Mouse (Mus musculus) embryonic facial prominence, embryonic 14.5 days (tissue): Measurements from ENCODE around the gene Denr. TPM values are rescaled to one million over a fixed set of nuclear protein-coding genes. Genes with fewer than 3 reads are reported as not detected.

ENCODE experiments used
- ATAC-seq: fragments of 200-750 bp; cut with Nextera tagmentation; 2 replicates; pipeline ENCODE4 v1.8.0; 2017; ENCODE audit warnings: low read depth, moderate number of reproducible peaks, moderate TSS enrichment
- DNase-seq: peaks from one replicate; pipeline ENCODE4 v3.0.0-alpha.2; 2015; ENCODE audit warnings: low spot score
- H3K27ac ChIP-seq: fragments of 300-500 bp; sonication (generic); replicated peaks from 2 replicates; pipeline ENCODE4 v1.5.1; 2014; ENCODE audit warnings: low read depth, mild to moderate bottlenecking, low read length, moderate library complexity
- H3K27me3 ChIP-seq: fragments of 300-500 bp; sonication (generic); replicated peaks from 2 replicates; pipeline ENCODE4 v1.6.1; 2014; ENCODE audit warnings: low read length; ENCODE audit not compliant: control insufficient read depth, insufficient read depth
- H3K36me3 ChIP-seq: fragments of 300-500 bp; sonication (generic); 2 replicates; pipeline ENCODE4 v1.6.1; 2014; ENCODE audit warnings: low read length, mixed read lengths; ENCODE audit not compliant: control insufficient read depth, insufficient read depth
- H3K4me1 ChIP-seq: fragments of 300-500 bp; sonication (generic); 2 replicates; pipeline ENCODE4 v1.6.1; 2014; ENCODE audit warnings: antibody characterized with exemption, low read length; ENCODE audit not compliant: control insufficient read depth, insufficient read depth
- H3K4me2 ChIP-seq: fragments of 300-500 bp; sonication (generic); 2 replicates; pipeline ENCODE4 v1.6.1; 2014; ENCODE audit warnings: low read depth, mild to moderate bottlenecking, low read length, moderate library complexity, mixed read lengths
- H3K4me3 ChIP-seq: fragments of 300-500 bp; sonication (generic); 2 replicates; pipeline ENCODE4 v1.5.1; 2014; ENCODE audit warnings: low read depth, mild to moderate bottlenecking, low read length
- H3K9ac ChIP-seq: fragments of 300-500 bp; sonication (generic); 2 replicates; pipeline ENCODE4 v1.6.1; 2014; ENCODE audit warnings: low read depth, mild to moderate bottlenecking, low read length, moderate library complexity, mixed read lengths
- H3K9me3 ChIP-seq: fragments of 300-500 bp; sonication (generic); 2 replicates; pipeline ENCODE4 v1.6.1; 2016; ENCODE audit warnings: low read length; ENCODE audit not compliant: control insufficient read depth
- WGBS: fragments of 180-500 bp; shearing (Covaris S2); extraction: QIAGEN DNeasy Blood & Tissue Kit; methylation state at CpG from one replicate; pipeline ENCODE4 v1.1.7; 2014; 5-methylcytosine and 5-hydroxymethylcytosine counted together
- polyA plus RNA-seq: library from polyadenylated mRNA; unstranded; fragments of >200 nt; fragmentation: Nextera tagmentation; extraction: Ambion mirVana; gene quantifications from 2 replicates; pipeline ENCODE4 v1.2.1, GENCODE M21; 2014

Gene Denr
- polyA plus RNA-seq, 1 experiment from 2014 or later = 107 TPM

DNA sequence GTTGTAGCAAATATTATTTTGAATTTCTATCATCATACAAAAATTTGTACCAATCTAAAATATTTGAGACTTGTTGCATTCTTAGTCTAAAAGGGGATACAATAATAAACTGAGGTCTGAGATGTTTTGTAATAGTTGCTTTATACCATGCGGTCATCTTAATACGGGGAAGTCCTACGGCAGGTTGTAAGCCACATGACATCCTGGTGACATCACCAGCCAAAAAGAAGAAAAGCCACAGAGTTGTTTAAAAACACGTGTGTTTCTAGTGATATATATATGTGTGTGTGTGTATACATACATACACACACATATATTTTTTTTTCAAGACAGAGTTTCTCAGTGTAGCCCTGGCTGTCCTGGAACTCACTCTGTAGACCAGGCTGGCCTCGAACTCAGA lies 13.5 kb upstream of the Denr start:
- WGBS = 90% methylated on average over 5 of the region's 5 CpGs
- H3K4me2 ChIP-seq = no peak overlapping the region
- no peak for ATAC-seq
- no peak overlapping the region for H3K4me3 ChIP-seq
- H3K4me1 ChIP-seq = 0 out of 2 replicates have a peak, but pooled peaks cover 3% of the 10 kb centered on the region
- no peaks in the 10 kb centered on the region for H3K27me3 ChIP-seq
- no peaks in the 10 kb centered on the region for H3K9me3 ChIP-seq
- no peak for DNase-seq
- no peak overlapping the region for H3K27ac ChIP-seq
- no peaks in the 10 kb centered on the region for H3K36me3 ChIP-seq
- H3K9ac ChIP-seq = no peak overlapping the region

DNA sequence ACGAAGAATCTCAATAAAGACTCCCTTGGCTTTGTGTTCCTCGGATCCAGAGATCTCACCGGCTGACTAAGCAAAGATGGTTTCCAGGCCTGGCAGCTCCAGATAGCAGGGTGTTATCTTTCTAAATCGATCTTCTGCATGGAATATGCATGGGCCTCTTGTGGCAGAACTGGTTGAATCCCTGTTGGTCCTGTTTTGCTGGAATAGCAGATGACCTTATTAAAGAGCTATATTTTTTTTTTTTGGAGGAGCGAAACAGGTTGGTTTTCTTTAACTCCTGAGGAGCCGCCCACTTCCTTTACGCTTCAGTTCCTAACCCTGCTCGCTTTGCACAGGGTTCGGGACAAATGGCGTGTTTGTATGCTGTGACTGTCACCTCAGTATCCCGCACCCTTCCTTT lies 10.6 kb upstream of the Denr start:
- Histone ChIP-seq H3K4me1 (0 out of 2 replicates have a peak, but pooled peaks cover 3% of the 10 kb centered on the region), H3K4me3 (no peak overlapping the region), H3K9ac (no peak overlapping the region), H3K36me3 (no peaks in the 10 kb centered on the region), H3K4me2 (no peak overlapping the region), H3K9me3 (no peaks in the 10 kb centered on the region), H3K27me3 (no peaks in the 10 kb centered on the region), H3K27ac (peak overlapping the region; percentile 48)
- WGBS = 72% methylated on average over 11 of the region's 11 CpGs
- DNase-seq (peak; percentile 62), ATAC-seq (0 out of 2 replicates have a peak, but pooled peaks have one; percentile 53)

- 80% methylated on average over 13 of the region's 13 CpGs for WGBS
- H3K4me1 ChIP-seq = 0 out of 2 replicates have a peak, but pooled peaks cover 3% of the 10 kb centered on the region
- DNase-seq (peak; percentile 29), ATAC-seq (no peak)
- no peaks in the 10 kb centered on the region for H3K27me3 ChIP-seq
- no peak overlapping the region for H3K4me2 ChIP-seq
- H3K4me3 ChIP-seq = no peak overlapping the region
- no peak overlapping the region for H3K27ac ChIP-seq
- H3K9me3 ChIP-seq = no peaks in the 10 kb centered on the region
- no peaks in the 10 kb centered on the region for H3K36me3 ChIP-seq
- H3K9ac ChIP-seq = no peak overlapping the region
Measured at GRCm38 (mm10) chr5:123897352-123897751, 9.6 kb upstream of the Denr start.

DNA sequence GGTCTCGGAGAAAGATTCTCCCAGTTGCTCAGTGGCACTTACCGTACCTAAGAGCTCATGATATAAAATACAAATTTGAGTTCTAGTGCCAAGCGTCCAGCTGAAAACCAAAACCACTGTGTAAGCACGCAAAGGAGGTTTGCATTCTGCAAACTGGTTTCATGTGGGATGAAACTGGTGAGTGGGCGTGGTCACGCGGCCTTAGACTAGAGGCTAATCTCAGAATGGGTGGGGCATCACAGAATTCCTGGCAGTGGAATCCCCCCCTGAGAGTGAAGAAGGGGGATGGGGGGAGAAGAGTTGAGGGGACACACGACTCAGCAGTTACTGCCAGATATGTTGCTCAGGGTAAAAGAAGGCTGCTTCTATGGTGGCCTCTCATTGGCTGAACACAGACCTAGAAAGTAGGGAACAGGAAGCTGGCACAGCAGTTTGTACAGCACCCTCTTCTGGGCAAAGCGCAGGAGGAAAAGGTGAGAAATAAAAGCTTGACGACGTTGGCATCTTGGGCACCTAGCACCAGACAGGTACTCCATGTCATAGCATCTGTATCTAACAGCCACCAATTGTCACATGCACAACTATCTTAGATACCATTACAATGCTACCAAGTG lies 2.8 kb upstream of the Denr start:
- H3K9me3 ChIP-seq = no peaks in the 10 kb centered on the region
- H3K27ac ChIP-seq = no peak overlapping the region
- H3K4me1 ChIP-seq = peaks cover 11% of the 10 kb centered on the region
- peaks cover 9% of the 10 kb centered on the region for H3K36me3 ChIP-seq
- no peak overlapping the region for H3K4me2 ChIP-seq
- DNase-seq = no peak
- no peak overlapping the region for H3K9ac ChIP-seq
- ATAC-seq = no peak
- 67% methylated on average over 11 of the region's 11 CpGs for WGBS
- no peak overlapping the region for H3K4me3 ChIP-seq
- H3K27me3 ChIP-seq = no peaks in the 10 kb centered on the region

- peak overlapping the region; percentile 45 for H3K9ac ChIP-seq
- 65% methylated on average over 17 of the region's 17 CpGs for WGBS
Measured at GRCm38 (mm10) chr5:123906146-123906975, 614 bp upstream of the Denr start.

GRCm38 (mm10) chr5:123907631-123907977 lies 629 bp downstream of the Denr start:
- ATAC-seq (no peak), DNase-seq (no peak)
- H3K27me3 ChIP-seq = no peaks in the 10 kb centered on the region
- H3K9me3 ChIP-seq = no peaks in the 10 kb centered on the region
- peak overlapping the region; percentile 98 for H3K9ac ChIP-seq
- H3K4me3 ChIP-seq = peak overlapping the region; percentile 86
- WGBS = 4% methylated on average over 10 of the region's 10 CpGs
- peaks cover 11% of the 10 kb centered on the region for H3K4me1 ChIP-seq
- peaks cover 44% of the 10 kb centered on the region for H3K36me3 ChIP-seq
- H3K27ac ChIP-seq = peak overlapping the region; percentile 81
- H3K4me2 ChIP-seq = peak overlapping the region; percentile 86

More at GRCm38 (mm10) chr5:123906146-123906975, 614 bp upstream of the Denr start:
- Histone ChIP-seq H3K4me1 (peaks cover 11% of the 10 kb centered on the region), H3K36me3 (peaks cover 31% of the 10 kb centered on the region), H3K27me3 (no peaks in the 10 kb centered on the region), H3K4me2 (peak overlapping the region; percentile 50), H3K9me3 (no peaks in the 10 kb centered on the region), H3K27ac (no peak overlapping the region), H3K4me3 (peak overlapping the region; percentile 86)
- DNase-seq = no peak
- ATAC-seq = no peak

- ATAC-seq (no peak), DNase-seq (no peak)
- peaks cover 81% of the 10 kb centered on the region for H3K36me3 ChIP-seq
- no peaks in the 10 kb centered on the region for H3K9me3 ChIP-seq
- H3K4me2 ChIP-seq = no peak overlapping the region
- no peaks in the 10 kb centered on the region for H3K4me1 ChIP-seq
- no peak overlapping the region for H3K4me3 ChIP-seq
- no peaks in the 10 kb centered on the region for H3K27me3 ChIP-seq
- H3K27ac ChIP-seq = no peak overlapping the region
- no peak overlapping the region for H3K9ac ChIP-seq
- 84% methylated on average over 3 of the region's 3 CpGs for WGBS
Measured at GRCm38 (mm10) chr5:123914852-123915251, 7.9 kb downstream of the Denr start.

DNA sequence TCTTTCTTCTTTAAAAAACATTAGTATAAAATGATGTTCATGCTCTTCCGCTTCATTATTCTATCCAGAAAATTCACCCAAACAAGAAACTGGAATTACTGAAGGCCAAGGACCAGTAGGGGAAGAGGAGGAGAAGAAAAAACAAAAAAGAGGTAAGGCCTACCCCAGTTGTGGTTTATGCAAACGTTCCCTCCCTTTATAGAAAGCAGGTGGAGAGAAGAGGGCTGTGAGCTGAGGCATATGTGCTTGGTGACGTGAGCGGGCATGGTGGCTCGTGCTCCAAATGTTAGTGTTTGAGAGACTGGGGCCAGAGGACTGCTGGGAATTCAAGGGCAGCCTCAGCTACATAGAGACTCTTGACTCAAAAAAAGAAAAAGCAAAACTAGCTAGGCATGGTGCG lies 15.1 kb downstream of the Denr start:
- H3K4me3 ChIP-seq = no peak overlapping the region
- no peaks in the 10 kb centered on the region for H3K9me3 ChIP-seq
- ATAC-seq (no peak), DNase-seq (no peak)
- H3K4me2 ChIP-seq = no peak overlapping the region
- no peak overlapping the region for H3K9ac ChIP-seq
- H3K36me3 ChIP-seq = peaks cover 94% of the 10 kb centered on the region
- H3K27ac ChIP-seq = no peak overlapping the region
- no peaks in the 10 kb centered on the region for H3K27me3 ChIP-seq
- WGBS = 86% methylated on average over 6 of the region's 6 CpGs
- no peaks in the 10 kb centered on the region for H3K4me1 ChIP-seq
